Mouse (Mus musculus) gastrocnemius, postnatal 4 days (tissue): ENCODE data around the gene Cfap74. TPM values are rescaled to one million over a fixed set of nuclear protein-coding genes. Genes with fewer than 3 reads are reported as not detected.
A peak's percentile ranks its signal among the peaks of the same experiment; 100 is the strongest.

Experiments used
- DNase-seq, 2 experiments: peaks; one replicate each; pipeline ENCODE4 v3.0.0; 2021 to 2022; ENCODE audit warnings: low spot score in 2 of 2, mixed read lengths in 2 of 2
- long read RNA-seq, 2 experiments: library from polyadenylated mRNA; stranded (forward); transcript quantifications; one replicate each; pipeline ENCODE4 v2.0.0; 2021
- total RNA-seq, 2 experiments: library from RNA; stranded (reverse); gene quantifications; 2 replicates each; pipeline ENCODE4 v1.2.3; 2021

The Cfap74 gene
- total RNA-seq, result 1 to 10 TPM; 1.7 to 2.6 TPM
- long read RNA-seq, experiment 1, partial matches to known transcripts, result 2 of 4 reads
- long read RNA-seq, experiment 1, other reads (novel, unspliced or antisense), result 1 of 4 reads
- long read RNA-seq, experiment 2, partial matches to known transcripts, result 1 of 8 reads
- long read RNA-seq, experiment 2, other reads (novel, unspliced or antisense), result 7 of 8 reads

DNA sequence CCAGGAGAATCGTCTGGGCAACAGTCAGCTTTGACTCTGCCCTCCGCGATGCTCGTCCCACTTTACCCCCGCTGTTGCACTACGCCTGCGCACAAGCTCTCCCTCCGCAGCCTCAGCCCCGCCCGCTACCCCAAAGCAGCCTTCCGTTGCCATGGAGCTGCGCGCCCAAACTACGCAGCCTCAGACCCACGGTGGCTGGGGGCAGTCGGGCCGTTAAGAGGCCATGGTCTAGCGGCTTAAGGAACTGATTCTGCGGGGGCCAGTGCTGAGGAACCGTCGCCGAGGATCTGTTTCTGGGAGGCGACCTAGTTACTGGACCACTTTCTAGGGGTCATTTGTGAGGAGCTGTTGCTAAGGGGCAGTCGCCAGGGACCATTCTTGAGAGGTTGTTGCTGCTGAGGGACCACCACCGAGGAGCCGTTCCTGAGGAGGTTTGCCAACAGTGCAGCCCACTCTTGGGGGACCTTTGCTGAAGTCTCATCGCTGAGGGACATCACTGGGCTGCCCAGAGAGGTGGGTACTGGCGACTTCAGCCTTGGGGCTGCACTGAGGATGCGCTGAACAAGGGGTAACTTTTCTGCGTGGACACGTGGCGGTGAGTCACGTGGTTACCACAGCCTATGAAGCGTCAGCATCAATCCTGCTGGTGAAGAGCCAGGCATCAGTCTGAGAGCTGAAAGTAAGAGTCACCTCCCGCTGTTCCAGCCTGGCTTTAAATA, at the start of gene Cfap74:
Gene Cfap74, plus strand, starts transcription at position 133 of the 719 bp plus-strand sequence.
- DNase-seq, result peak; percentile 62 to 80

DNA sequence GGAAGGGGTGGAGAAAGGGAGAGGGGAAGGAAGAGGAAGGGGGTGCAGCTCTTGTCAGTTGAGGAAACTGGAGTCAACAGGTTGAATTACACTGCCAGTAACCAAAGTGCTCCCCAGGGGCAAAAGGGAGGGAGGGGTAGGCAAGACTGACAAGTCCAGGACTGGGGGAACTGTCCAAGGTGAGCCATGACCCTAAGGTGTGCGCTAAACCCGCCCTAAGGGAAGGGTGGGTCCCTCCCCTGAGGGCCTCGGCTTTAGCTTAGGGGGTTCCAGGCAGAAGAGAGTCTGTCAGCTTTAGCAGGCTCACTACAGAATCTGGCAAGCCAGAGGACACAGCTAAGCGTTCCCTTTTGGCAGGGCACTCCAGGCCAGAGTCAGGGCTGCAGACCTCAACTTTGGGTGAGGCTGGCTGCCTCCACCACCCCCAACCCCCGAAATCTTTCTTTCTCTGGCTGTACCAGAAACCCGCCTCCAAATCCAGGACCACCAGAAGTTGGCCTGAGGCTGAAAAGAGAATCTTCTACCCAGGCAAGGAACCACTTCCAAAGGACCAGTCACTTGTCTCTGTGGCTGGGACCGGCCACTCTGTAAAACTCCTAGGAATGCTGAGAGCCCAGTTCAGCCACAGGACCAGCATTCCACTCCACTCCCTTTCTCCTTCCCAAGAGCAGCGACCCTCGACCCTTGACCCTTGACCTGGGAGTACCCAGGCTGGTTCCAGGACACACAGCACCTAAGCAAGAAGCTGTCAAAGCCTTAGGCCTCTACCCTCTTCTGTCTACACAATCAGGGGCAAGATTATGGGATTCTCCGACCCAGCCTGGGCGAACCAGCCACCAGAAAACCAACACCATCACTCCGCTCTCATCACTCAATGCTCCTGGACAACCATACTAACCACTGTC, 49.2 kb upstream of the Cfap74 start:
- no peak for DNase-seq

DNA sequence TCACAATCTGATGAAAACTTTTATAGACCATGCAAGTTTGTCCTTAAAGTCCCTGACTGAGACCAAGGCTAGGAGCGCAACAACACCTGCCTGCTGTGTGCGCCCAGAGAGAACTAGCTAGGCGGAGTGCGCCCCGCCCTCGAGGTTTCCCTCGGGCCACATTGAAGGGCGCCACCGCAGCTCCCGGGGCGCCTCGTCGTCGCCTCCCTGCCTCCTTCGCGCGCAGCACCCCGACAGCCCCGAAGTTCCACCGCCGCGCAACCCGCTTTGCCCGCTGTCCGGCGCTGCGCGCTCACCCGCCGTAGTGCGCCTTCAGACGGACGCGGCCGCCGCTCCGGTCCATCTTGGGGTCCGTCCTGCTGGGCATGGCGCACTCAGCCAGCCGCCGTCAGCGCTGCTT, 48.1 kb upstream of the Cfap74 start:
- DNase-seq, result no peak

GRCm38 (mm10) chr4:155361303-155361791, 47.6 kb upstream of the Cfap74 start, which contains the start of gene Prkcz:
TSS of gene Prkcz (minus strand) at chr4:155361361.
- peak; percentile 29 to 32 for DNase-seq

DNA sequence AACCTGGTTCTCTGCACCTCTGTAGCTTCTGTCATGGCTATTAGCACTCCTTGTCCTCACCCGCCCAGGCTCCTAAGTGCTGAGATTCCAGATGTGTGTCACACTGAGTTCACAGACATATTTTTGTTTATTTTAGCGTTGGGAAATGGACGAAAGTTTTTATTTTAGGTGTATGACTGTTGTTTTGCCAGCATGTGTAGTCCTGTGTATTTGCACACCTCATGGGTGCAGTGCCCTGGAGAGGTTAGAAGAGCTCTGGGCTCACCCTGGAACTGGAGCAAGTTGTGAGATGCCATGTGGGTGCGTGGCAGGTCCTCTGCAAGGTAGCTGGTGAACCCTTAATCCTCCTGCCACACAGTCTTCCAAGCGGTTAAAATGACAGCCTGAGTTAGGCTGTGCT, 46.5 kb upstream of the Cfap74 start:
- DNase-seq, result no peak

GRCm38 (mm10) chr4:155366784-155367183, 42.2 kb upstream of the Cfap74 start:
- DNase-seq, result no peak

GRCm38 (mm10) chr4:155367739-155368138, 41.3 kb upstream of the Cfap74 start:
- DNase-seq, result no peak

- DNase-seq, result peak; percentile 54 to 69
These were observed 40.3 kb upstream of the Cfap74 start for GRCm38 (mm10) chr4:155368684-155369083.

DNA sequence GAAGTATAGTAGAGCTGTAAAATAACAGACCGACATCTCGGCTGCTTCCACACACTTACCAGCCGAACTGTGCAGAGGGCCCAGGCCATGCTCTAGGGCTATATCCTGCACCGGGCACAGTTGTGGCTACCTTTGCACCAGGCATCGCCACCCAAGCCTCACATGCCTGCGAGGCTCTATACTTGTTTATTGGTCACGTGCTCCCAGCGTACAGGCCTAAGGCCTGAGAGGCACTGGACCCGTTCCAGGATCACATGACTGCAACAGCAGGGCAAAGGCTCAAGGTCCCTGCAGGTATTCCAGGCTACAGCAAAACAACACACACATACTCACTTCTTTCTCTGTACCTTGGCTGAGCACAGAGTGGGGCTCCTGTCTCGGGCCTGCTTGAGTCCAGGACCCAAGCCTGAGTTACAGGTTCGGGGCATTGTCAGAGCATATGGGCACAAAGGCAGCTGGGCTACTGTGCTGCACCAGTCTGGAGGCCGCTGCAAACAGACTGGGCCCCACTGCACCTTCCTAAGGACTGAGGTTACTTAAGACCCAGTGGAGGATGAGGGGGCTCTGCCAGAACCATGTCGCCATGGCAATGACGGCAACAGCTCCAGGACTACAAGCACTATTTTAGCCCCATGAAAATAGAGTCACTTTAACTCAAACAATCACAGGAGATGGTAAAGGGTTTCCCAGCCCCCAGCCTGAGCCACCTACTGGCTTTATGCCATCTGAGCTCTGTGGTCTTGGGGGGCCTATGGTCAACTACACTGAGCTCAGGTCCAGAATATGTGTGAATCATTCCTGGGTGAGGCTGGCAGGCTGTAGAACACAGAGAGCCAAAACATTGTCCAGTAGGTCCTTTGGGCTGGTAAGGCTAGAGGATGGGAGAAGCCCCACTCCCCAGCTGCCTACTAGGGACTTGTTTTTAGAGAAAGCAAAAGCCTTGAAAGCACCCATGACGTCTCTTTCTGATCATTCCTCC, 38.0 kb upstream of the Cfap74 start:
- no peak for DNase-seq

GRCm38 (mm10) chr4:155371797-155372735, 36.9 kb upstream of the Cfap74 start:
- no peak for DNase-seq

- no peak for DNase-seq
These were observed 27.0 kb upstream of the Cfap74 start for GRCm38 (mm10) chr4:155381974-155382373.

DNA sequence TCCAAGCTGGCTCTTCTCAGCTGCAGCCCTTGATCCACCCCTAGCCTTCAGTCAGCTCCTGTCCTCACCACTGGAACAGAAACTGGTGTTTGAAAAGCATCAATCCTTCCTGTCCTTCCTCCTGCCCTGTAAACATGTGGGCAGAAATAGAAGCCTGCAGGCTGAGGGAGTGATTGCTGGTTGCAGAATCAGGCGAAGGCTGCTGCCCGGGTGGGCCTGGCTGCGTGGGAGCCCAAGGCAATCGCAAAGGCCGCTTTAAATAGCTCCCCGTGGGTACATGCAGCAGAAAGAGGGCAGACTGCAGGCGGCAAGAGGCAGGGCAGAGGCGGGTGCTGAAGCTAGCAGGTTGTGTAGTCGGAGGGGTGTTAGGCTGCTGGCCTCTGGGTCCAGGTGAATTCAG, 26.2 kb upstream of the Cfap74 start:
- DNase-seq, result no peak

- DNase-seq, result no peak
These were observed 25.7 kb upstream of the Cfap74 start for GRCm38 (mm10) chr4:155383326-155383725.

- no peak for DNase-seq
These were observed 21.8 kb upstream of the Cfap74 start for GRCm38 (mm10) chr4:155387166-155387565.

GRCm38 (mm10) chr4:155395471-155395870, 13.5 kb upstream of the Cfap74 start:
- no peak for DNase-seq

DNA sequence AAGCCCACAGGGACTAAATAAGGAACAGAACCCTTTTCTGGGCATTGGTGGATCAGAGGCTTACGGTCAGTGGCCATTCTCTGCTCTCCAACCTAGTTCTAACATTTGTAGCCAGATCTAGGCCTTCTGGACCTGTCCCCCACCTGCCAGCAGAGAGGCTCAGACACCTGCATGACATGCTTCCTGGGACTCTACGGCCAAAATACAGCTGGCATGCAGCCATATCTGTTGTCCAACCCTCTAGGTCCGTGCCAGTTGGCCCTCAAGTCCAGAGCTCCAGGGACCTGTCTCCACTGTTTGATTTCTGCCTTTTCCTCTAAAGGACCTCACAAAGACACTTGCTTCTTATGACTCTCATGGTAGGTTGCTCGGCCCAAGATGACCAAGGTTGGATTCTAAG, 12.2 kb upstream of the Cfap74 start:
- no peak for DNase-seq

DNA sequence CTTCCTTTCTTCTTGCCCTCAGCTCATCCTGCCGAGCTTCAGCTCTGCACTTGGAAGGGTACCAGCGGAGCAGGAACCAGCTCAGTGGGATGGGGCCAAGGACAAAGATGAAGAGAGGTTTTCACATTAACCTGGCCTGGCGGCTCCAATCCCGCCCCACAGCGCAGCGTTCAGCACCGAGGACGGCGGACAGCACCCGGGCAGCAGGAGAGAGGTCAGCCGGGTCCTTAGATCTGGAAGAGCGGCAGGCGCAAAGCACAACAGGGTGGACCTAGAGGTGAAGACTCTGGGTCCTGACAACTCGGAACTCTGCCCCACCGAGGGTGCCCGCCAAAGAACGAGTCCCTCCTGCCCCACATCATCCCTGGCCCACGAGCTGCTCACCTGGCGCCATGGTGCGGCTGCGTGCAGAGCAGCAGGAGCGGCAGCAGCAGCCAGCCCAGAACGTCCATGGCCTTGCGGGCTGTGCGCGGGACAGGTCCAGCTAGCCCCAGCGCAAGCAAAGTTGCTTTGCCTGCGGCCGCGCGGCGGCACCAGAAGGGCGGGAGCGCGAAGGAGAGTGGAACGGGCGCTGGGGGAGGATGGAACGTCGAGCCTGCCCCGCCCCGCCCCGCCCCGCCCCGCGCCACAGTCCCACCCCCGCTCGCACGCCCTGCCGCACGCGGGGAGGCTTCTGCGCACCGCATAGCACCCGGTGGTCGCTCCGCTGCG, 11.3 kb upstream of the Cfap74 start, which contains the start of gene Gabrd:
Gene Gabrd, minus strand, starts transcription at position 602 of the 711 bp plus-strand sequence.
- peak; percentile 40 to 61 for DNase-seq

DNA sequence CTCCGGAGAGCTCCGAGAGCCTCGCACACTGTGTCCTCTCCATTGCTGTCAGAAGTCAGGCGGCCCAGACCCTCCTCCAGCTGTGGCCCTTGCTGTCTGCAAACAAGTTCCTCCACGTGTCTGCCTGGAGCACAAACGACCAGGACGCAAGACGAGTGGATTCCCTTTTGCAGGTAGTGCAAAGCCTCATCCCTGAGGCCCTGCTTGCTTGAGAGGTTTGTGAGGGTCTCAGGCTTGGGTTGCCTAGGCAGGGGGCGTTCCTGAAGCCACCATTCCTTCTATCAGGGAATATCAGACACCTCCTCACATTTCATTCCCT, 10.8 kb upstream of the Cfap74 start:
- no peak for DNase-seq

- DNase-seq, result no peak
These were observed 7.9 kb upstream of the Cfap74 start for GRCm38 (mm10) chr4:155401121-155401520.
